ENCODE assay signal across 12 mouse cellular contexts in genomic region chr8:87821655-87822054, GRCm38 (mm10).
DNase-seq lines count a peak whose midpoint lies in the region; ATAC-seq and TF ChIP-seq lines count a peak whose summit lies in the region.
"Had no signal": no experiment of that assay in that cellular context is flagged by ENCODE, and none has a peak within 500 bp of the region (broad histone marks: within the 10 kb centered on the region; RNA-seq: fewer than 3 reads in every experiment).

No protein-coding gene starts in this region.

- 0 out of 2 replicates have a peak, but pooled peaks have one; percentile 22 for ATAC-seq in lung, embryonic 14.5 days (ENCODE audit: insufficient read depth)
- ATAC-seq in embryonic facial prominence, embryonic 14.5 days (ENCODE audit: low read depth) = peak; percentile 61
- no peak for ATAC-seq in hindbrain, embryonic 12.5 days (ENCODE audit: low FRiP score)
- 0 out of 2 replicates have a peak, but pooled peaks have one; percentile 7 for ATAC-seq in midbrain, embryonic 15.5 days (replicated peaks)

- TF ChIP-seq CTCF in lung, embryonic 14.5 days (IDR thresholded peaks at IDR 0.05; ENCODE audit: low read depth) = no peak
- no peak for TF ChIP-seq CTCF in cerebellum, adult 2 months (IDR thresholded peaks at IDR 0.05; ENCODE audit: borderline replicate concordance, insufficient read depth, low read depth, low read length)

- no peaks in the 10 kb centered on the region for H3K9me3 ChIP-seq in lung, embryonic 14.5 days (ENCODE audit: low read depth, low read length)
- no peaks in the 10 kb centered on the region for H3K9me3 ChIP-seq in embryonic facial prominence, embryonic 14.5 days (ENCODE audit: control insufficient read depth, low read length)
- H3K9me3 ChIP-seq in hindbrain, embryonic 12.5 days (replicated peaks) = no peaks in the 10 kb centered on the region
- no peaks in the 10 kb centered on the region for H3K9me3 ChIP-seq in midbrain, embryonic 15.5 days
- H3K9me3 ChIP-seq: neural tube, embryonic 12.5 days had no signal

- no peak overlapping the region for H3K4me3 ChIP-seq in lung, embryonic 14.5 days (ENCODE audit: low read depth, low read length)
- no peak overlapping the region for H3K4me3 ChIP-seq in embryonic facial prominence, embryonic 14.5 days (ENCODE audit: low read depth, low read length)
- no peak overlapping the region for H3K4me3 ChIP-seq in hindbrain, embryonic 12.5 days
- no peak overlapping the region for H3K4me3 ChIP-seq in midbrain, embryonic 15.5 days
- H3K4me3 ChIP-seq in cerebellum, adult 2 months (replicated peaks; ENCODE audit: insufficient read depth, low read depth, low read length) = no peak overlapping the region
- H3K4me3 ChIP-seq: neural tube, embryonic 12.5 days had no signal

- H3K27ac ChIP-seq in lung, embryonic 14.5 days (ENCODE audit: low read depth) = no peak overlapping the region
- peak overlapping the region; percentile 71; the same call in 1 of the 2 replicates for H3K27ac ChIP-seq in embryonic facial prominence, embryonic 14.5 days (replicated peaks; ENCODE audit: low read depth, low read length)
- peak overlapping the region; percentile 70 for H3K27ac ChIP-seq in hindbrain, embryonic 12.5 days
- peak overlapping the region; percentile 61 for H3K27ac ChIP-seq in midbrain, embryonic 15.5 days
- no peak overlapping the region for H3K27ac ChIP-seq in cerebellum, adult 2 months (ENCODE audit: insufficient read depth, low read length)
- H3K27ac ChIP-seq: neural tube, embryonic 12.5 days had no signal

- no peak overlapping the region for H3K4me2 ChIP-seq in lung, embryonic 14.5 days
- H3K4me2 ChIP-seq in embryonic facial prominence, embryonic 14.5 days (ENCODE audit: low read depth, low read length) = no peak overlapping the region
- H3K4me2 ChIP-seq in hindbrain, embryonic 12.5 days (replicated peaks) = no peak overlapping the region
- H3K4me2 ChIP-seq in midbrain, embryonic 15.5 days = no peak overlapping the region

- no peak for TF ChIP-seq POLR2A in cerebellum, adult 2 months (IDR thresholded peaks at IDR 0.05; ENCODE audit: borderline replicate concordance, insufficient read depth, low read length)

- 81% methylated on average over 2 of the region's 2 CpGs for WGBS in lung, embryonic 14.5 days
- 69% methylated on average over 2 of the region's 2 CpGs for WGBS in embryonic facial prominence, embryonic 14.5 days
- 67% methylated on average over 2 of the region's 2 CpGs for WGBS in hindbrain, embryonic 12.5 days
- WGBS in midbrain, embryonic 15.5 days = 66% methylated on average over 2 of the region's 2 CpGs
- WGBS in cerebellum, adult 2 months = 89% methylated on average over 2 of the region's 2 CpGs

- no peaks in the 10 kb centered on the region for H3K36me3 ChIP-seq in lung, embryonic 14.5 days (ENCODE audit: insufficient read depth)
- H3K36me3 ChIP-seq in embryonic facial prominence, embryonic 14.5 days (ENCODE audit: control insufficient read depth, insufficient read depth, low read length) = no peaks in the 10 kb centered on the region
- H3K36me3 ChIP-seq in hindbrain, embryonic 12.5 days = no peaks in the 10 kb centered on the region
- no peaks in the 10 kb centered on the region for H3K36me3 ChIP-seq in midbrain, embryonic 15.5 days (replicated peaks)
- H3K36me3 ChIP-seq: neural tube, embryonic 12.5 days had no signal

- H3K9ac ChIP-seq in lung, embryonic 14.5 days = no peak overlapping the region
- no peak overlapping the region for H3K9ac ChIP-seq in embryonic facial prominence, embryonic 14.5 days (ENCODE audit: low read depth, low read length)
- no peak overlapping the region for H3K9ac ChIP-seq in hindbrain, embryonic 12.5 days
- no peak overlapping the region for H3K9ac ChIP-seq in midbrain, embryonic 15.5 days
- H3K9ac ChIP-seq: neural tube, embryonic 12.5 days had no signal

- H3K27me3 ChIP-seq in lung, embryonic 14.5 days (ENCODE audit: insufficient read depth, low read length) = no peaks in the 10 kb centered on the region
- H3K27me3 ChIP-seq in embryonic facial prominence, embryonic 14.5 days (replicated peaks; ENCODE audit: control insufficient read depth, insufficient read depth, low read length) = no peaks in the 10 kb centered on the region
- H3K27me3 ChIP-seq in hindbrain, embryonic 12.5 days = no peaks in the 10 kb centered on the region
- H3K27me3 ChIP-seq in midbrain, embryonic 15.5 days (replicated peaks) = no peaks in the 10 kb centered on the region
- H3K27me3 ChIP-seq in cerebellum, adult 2 months (ENCODE audit: control insufficient read depth, insufficient read depth, low read length) = no peaks in the 10 kb centered on the region
- H3K27me3 ChIP-seq: neural tube, embryonic 12.5 days had no signal

- no peak for DNase-seq in lung, embryonic 14.5 days
- DNase-seq in lung, adult 18-20 months = no peak
- DNase-seq in embryonic facial prominence, embryonic 14.5 days (ENCODE audit: low spot score) = peak; percentile 65
- DNase-seq in cerebellum, postnatal 4 days (ENCODE audit: low spot score in 2 of 2) = no peak
- DNase-seq in cerebellum, adult 2 months = no peak
- DNase-seq in adrenal gland, adult 18-20 months (ENCODE audit: low spot score in 2 of 2) = no peak
- DNase-seq: adrenal gland, adult 2 months; cerebellum, adult 8-10 months; kidney, adult 18-20 months had no signal

- peaks cover 13% of the 10 kb centered on the region; the same call in 1 of the 2 replicates for H3K4me1 ChIP-seq in lung, embryonic 14.5 days (ENCODE audit: insufficient read depth)
- H3K4me1 ChIP-seq in embryonic facial prominence, embryonic 14.5 days (ENCODE audit: control insufficient read depth, insufficient read depth, low read length) = peaks cover 32% of the 10 kb centered on the region
- peaks cover 44% of the 10 kb centered on the region for H3K4me1 ChIP-seq in hindbrain, embryonic 12.5 days
- peaks cover 26% of the 10 kb centered on the region for H3K4me1 ChIP-seq in midbrain, embryonic 15.5 days
- peaks cover 19% of the 10 kb centered on the region for H3K4me1 ChIP-seq in cerebellum, adult 2 months (ENCODE audit: control insufficient read depth, insufficient read depth, low read length)

Comparison
In these comparisons a context has a peak if more than half of its experiments do, and no peak if none do; other contexts are left out.
1. H3K27ac ChIP-seq: peak in embryonic facial prominence, embryonic 14.5 days (single experiment), hindbrain, embryonic 12.5 days (single experiment) and midbrain, embryonic 15.5 days (single experiment); none in lung, embryonic 14.5 days (single experiment) and cerebellum, adult 2 months (single experiment).